Mouse (Mus musculus) monocyte, adult 2 months (primary cell): ENCODE data around the gene Anapc2.

Source experiments
- DNase-seq, 2 experiments: peaks; one replicate each; pipeline ENCODE4 v3.0.0; 2022; ENCODE audit warnings: low spot score in 2 of 2, low read depth in 1 of 2

The Anapc2 gene

GRCm38 (mm10) chr2:25303452-25303851 is 31.2 kb downstream of the Anapc2 start:
- no peak for DNase-seq

DNA sequence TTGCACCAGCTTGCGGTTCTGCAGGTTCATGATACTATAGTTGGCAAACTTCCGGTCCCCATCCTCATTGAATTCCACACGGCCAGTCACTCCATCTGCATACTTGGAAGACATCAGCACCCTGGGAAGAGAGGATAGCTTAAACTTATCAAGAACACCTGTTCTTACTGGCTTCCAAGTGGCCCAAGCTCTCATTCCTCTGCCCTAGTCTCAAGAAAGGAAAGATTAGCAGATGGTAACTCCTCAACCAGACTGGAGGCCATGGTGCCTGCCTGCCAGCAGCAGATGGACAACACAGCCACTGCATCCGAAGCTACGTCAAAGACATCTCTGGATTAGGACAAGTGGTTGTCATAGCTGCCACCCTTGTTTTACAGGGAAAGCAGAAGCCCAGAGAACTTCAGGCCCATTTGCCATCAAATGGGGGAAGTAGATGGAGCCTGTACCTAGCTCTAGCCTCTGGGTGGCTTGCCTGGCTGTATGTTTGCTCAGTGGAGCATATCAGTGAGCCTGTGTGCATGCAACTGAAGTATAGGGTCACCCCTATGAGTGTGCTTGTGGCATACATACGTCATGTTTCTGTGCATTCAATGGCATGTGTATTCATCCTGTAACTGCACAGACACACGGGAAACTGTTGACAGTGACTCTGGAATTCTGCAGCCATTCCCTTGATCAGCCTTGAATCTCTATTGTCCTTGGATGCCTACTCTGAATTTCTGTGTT is 31.8 kb downstream of the Anapc2 start:
- DNase-seq: no peak

DNA sequence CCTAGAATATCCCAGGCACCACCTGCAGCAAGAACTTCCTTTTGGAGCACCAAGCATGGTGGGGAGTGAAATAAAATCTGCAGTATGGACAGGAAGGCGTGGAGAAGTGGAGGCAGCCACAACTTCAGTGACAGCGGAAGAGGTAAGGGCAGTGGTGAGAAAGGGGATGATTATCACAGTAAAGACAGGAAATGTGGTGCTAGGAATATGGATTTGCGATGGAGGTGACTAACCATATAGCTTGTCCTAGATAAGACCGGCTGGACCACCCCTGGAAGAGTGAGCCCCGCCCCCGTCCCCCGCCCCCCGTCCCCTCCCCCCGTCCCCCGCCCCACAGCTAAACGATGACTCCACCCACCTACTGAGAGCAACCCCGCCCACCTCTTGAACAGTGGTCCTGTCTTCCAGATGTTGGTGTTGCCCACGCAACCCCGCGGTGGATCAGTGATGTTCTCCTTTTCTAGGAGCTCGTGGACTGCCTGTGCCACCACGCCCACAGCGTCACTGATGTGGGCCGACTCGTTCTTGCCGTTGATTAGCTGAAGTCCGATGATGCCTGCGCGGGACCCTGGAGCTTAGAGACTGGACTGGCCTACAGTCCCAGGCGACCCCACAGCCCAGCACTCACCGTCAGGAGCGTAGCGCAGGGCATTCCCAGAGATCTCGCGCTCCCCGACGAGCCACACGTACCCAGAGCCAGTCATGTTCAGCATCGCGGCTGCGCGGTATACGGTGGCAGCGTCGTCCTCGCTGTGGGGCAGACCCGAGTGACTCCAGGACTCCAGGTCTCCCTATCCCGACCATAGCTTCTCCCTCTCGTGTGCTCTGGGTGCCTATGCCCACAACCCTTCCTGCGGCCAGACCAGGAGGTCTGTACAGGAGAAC is 32.6 kb downstream of the Anapc2 start:
- peak in 1 of 2 experiments; percentile 37 for DNase-seq

DNA sequence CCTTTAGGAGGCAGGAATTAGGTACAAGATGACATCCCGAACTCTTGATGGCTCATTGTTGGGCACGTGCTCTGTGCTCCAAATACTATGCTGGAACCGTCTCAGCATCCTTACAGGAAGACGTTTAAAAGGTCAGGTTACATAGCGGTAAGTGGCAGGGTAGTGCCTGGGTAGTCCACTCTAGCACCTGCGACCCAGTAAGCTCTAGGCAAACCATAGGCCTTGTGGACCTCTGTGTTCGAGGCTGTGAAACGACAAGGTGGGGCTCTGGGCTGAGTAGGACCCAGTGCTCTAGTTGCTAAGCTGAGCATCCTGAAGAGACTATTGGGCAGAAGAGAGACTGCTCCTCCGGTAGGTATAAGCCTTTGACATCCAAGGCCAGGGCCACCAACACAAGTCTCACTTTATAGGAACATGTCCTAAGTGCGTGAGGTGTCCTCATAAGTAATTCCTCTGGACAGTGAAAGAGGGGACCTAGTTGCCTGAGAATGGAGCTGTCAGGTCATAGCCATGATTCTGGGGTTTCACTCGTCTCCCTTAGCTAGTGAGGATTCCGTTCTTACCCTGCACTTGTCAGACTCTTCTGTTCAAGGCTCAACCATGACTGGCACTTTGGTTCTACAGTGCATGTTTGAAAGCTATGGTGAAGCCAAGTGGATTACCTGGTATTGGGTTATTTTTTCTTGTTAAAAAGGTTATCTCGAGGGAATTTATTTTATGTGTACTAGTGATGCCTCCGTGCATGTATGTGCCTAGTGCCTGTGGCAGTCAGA is 33.5 kb downstream of the Anapc2 start:
- no peak for DNase-seq

GRCm38 (mm10) chr2:25310180-25310579 is 37.9 kb downstream of the Anapc2 start:
- DNase-seq: no peak

DNA sequence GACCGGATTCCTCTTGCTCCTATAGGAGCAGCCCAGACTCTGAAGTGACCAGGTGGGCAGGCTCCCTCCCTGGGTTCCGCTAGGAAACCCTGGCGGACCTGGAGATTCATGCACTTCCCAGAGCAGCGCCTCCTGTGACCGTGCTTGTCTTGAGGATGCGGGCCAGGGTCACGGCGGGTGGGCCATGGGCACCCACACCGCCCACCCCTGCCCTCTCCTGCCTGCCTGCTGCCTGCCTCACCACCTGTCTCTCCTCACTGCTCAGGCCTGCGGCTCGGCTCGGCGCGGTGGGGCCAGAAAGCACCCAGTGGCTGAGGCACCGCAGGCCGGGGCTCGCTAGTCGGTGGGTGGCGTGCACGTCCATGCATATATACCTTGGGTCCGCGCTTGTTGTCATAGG is 38.7 kb downstream of the Anapc2 start:
- no peak for DNase-seq

DNA sequence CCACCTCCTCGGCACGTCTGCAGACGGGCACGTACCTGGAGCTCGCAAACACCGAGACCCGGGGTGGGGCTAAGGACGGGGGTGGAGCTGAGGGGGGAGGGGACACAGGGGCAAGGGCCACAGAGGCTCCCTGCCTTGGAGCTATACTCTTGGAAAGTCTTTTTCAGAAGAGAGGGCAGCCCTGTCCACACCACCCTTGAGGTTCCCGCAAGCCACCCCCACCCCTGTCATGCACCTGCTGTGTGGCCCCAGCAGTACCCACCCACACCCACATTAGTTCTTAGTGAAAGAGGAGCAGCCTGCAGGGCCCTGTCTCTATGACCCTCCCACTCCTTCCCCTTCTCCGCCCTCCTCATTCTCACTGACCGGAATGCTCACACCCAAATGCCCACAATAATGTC is 39.2 kb downstream of the Anapc2 start:
- no peak for DNase-seq

GRCm38 (mm10) chr2:25318119-25318966 is 46.1 kb downstream of the Anapc2 start:
- no peak for DNase-seq

- peak in 1 of 2 experiments; percentile 23 for DNase-seq
These were observed 46.9 kb downstream of the Anapc2 start, which contains the start of gene Grin1 for GRCm38 (mm10) chr2:25318971-25319773. Gene Grin1 (minus strand): TSS chr2:25319187.

DNA sequence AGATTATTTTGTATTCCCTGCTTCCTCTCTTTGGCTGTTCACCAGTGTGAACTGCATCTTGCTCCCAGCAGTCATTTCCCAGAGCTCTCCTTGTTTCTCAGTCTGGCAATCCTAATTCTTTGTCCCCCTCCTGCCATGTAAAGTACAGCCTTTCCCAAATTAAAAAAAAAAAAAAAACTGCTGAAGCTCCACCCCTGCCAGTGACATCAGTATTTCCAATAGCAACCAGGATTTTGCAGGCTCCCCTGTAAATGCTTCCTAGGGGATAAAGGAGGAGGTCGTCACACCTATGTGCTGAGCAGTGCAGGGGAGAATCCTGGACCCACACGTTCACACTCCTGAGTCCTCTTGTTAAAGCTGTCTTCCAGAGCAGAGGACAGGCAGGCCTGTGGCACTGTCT is 47.8 kb downstream of the Anapc2 start:
- DNase-seq: no peak

DNA sequence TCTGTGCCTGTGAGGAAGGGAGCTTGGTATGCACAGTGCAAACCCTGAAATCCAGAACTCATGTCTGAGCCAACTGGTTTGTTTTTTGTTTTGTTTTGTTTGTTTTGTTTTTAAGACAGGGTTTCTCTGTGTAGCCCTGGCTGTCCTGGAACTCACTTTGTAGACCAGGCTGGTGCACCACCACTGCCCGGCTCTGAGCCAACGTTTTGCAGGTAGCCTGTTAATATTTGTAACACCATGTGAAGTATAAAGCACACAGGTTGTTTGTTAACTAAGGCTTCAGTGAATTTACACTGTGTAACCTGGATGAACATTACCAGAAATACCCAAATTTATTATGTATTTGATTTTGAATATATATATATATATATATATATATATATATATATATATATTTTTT is 53.8 kb downstream of the Anapc2 start:
- DNase-seq: no peak

DNA sequence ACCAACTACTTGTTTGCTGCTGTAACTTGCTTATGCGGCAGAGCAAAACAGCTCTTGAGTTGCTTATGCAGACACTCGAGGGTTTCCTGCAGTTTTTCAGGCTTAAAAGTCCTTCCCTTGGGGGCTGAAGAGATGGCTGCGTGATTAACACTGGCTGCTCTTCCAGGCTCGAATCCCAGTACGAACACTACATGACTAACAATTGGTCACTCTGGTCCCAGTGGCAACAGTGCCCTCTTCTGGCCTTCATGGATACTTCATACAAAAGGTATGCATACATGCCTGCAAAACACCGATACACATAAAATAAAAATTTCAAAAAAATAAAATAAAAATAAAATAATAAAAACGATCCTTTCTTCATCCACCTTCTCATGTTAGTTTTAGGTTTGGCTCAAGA is 56.2 kb downstream of the Anapc2 start:
- no peak for DNase-seq

GRCm38 (mm10) chr2:25331470-25331869 is 59.2 kb downstream of the Anapc2 start:
- DNase-seq: no peak

GRCm38 (mm10) chr2:25332286-25333160 is 60.2 kb downstream of the Anapc2 start, which contains the start of gene Man1b1:
Gene Man1b1 (plus strand): TSS chr2:25332338.
- peak; percentile 98 to 99 for DNase-seq

DNA sequence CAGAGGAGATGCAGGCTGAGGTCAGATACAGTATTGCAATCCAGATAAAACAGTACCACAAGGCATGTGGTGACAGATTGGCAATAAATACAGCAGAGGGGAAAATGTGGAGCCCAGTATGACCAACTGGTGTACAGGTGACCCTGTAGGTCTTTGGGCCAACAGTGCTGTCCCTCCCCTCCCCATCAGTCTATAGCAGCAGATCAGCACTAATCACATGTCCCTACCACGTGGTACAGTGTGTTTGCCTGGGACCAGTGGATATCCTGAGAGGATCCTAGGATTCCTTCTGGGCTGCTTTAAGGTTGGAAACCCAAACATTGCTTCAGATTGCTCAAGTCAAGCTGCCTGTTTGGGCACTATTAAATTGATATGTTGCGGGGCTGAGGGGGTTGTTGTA is 61.3 kb downstream of the Anapc2 start:
- no peak for DNase-seq
